Mouse (Mus musculus) CH12.LX (cell line): ENCODE measurements around the gene Sdhaf1.

ENCODE experiments used
- CHD1 ChIP-seq: IDR thresholded peaks from 2 replicates; pipeline ENCODE4 v1.6.1; 2012; ENCODE audit warnings: low read depth, low read length, improper control_type of control experiment, inconsistent platforms
- CTCF ChIP-seq, 2 experiments: IDR thresholded peaks in 1 of 2; conservative IDR thresholded peaks in 1 of 2; 2 replicates each; pipeline ENCODE4 v1.5.1; 2011 to 2012; ENCODE audit warnings: low read depth in 2 of 2, low read length in 2 of 2, improper control_type of control experiment in 1 of 2, inconsistent platforms in 1 of 2, mild to moderate bottlenecking in 1 of 2, moderate library complexity in 1 of 2
- ETS1 ChIP-seq: conservative IDR thresholded peaks from 2 replicates; pipeline ENCODE4 v1.6.1; 2012; ENCODE audit warnings: low read depth, mild to moderate bottlenecking, inconsistent platforms, low read length, improper control_type of control experiment, moderate library complexity
- HCFC1 ChIP-seq: IDR thresholded peaks from 2 replicates; pipeline ENCODE4 v1.6.1; 2012; ENCODE audit warnings: low read depth, mild to moderate bottlenecking, inconsistent platforms, low read length, improper control_type of control experiment
- MAX ChIP-seq: IDR thresholded peaks from 2 replicates; pipeline ENCODE4 v1.6.1; 2011; ENCODE audit warnings: low read length, improper control_type of control experiment
- MEF2A ChIP-seq: IDR thresholded peaks from 2 replicates; pipeline ENCODE4 v1.6.1; 2014; ENCODE audit warnings: low read depth, mild to moderate bottlenecking, inconsistent platforms, low read length, improper control_type of control experiment, borderline replicate concordance
- POLR2A ChIP-seq: IDR thresholded peaks from 2 replicates; pipeline ENCODE4 v1.6.1; 2011; ENCODE audit warnings: low read depth, mild to moderate bottlenecking, improper control_type of control experiment, low read length
- POLR2AphosphoS2 ChIP-seq: IDR thresholded peaks from 2 replicates; pipeline ENCODE4 v1.6.1; 2011; ENCODE audit warnings: low read depth, low read length, improper control_type of control experiment
- RAD21 ChIP-seq: IDR thresholded peaks from 2 replicates; pipeline ENCODE4 v1.6.1; 2011; ENCODE audit warnings: low read depth, mild to moderate bottlenecking, low read length, improper control_type of control experiment, moderate library complexity
- USF1 ChIP-seq: IDR thresholded peaks from 2 replicates; pipeline ENCODE4 v1.6.1; 2014; ENCODE audit warnings: low read depth, mild to moderate bottlenecking, inconsistent platforms, low read length, improper control_type of control experiment
- ZMIZ1 ChIP-seq: IDR thresholded peaks from 2 replicates; pipeline ENCODE4 v1.6.1; 2012; ENCODE audit warnings: low read depth, mild to moderate bottlenecking, inconsistent platforms, low read length, improper control_type of control experiment

GRCm38 (mm10) chr7:30327140-30327539 is 3.4 kb upstream of the Sdhaf1 start:
- TF ChIP-seq POLR2A (no peak), MEF2A (no peak), CTCF (conservative IDR thresholded peaks at IDR 0.05 in 1 of 2, IDR thresholded peaks at IDR 0.05 in 1 of 2; ENCODE audit: low read depth in 2 of 2, low read length in 2 of 2) (no peak), MAX (no peak), USF1 (no peak), RAD21 (no peak), ZMIZ1 (no peak), ETS1 (no peak), HCFC1 (no peak), POLR2AphosphoS2 (no peak), CHD1 (no peak)
